Mouse (Mus musculus): ENCODE measurements around the gene Klk1b5. TPM values are rescaled to one million over a fixed set of nuclear protein-coding genes. Genes with fewer than 3 reads are reported as not detected.

Klk1b5 gene
- polyA plus RNA-seq, 1 experiment from 2014 or later, result not detected

- 0 out of 2 replicates have a peak, but pooled peaks cover 3% of the 10 kb centered on the region for H3K4me1 ChIP-seq (ENCODE audit: control insufficient read depth, insufficient read depth, low read length)
- 57% methylated on average over 5 of the region's 5 CpGs for WGBS
- ATAC-seq (ENCODE audit: insufficient number of reproducible peaks, insufficient read depth, low FRiP score, low read depth), result no peak
- no peak within 1 kb of the TSS for H3K4me3 ChIP-seq (ENCODE audit: low read depth, low read length)
- no peaks in the 10 kb centered on the region for H3K9me3 ChIP-seq (ENCODE audit: control insufficient read depth, low read depth, low read length)
- H3K27me3 ChIP-seq (ENCODE audit: control insufficient read depth, insufficient read depth, low read length), result 0 out of 2 replicates have a peak, but pooled peaks cover 4% of the 10 kb centered on the region
- no peaks in the 10 kb centered on the region for H3K36me3 ChIP-seq (ENCODE audit: control insufficient read depth, insufficient read depth, low read length)
- H3K27ac ChIP-seq (ENCODE audit: low read length), result no peak within 1 kb of the TSS
- no peak within 1 kb of the TSS for H3K9ac ChIP-seq (replicated peaks; ENCODE audit: low read depth, low read length)
- no peak within 1 kb of the TSS for H3K4me2 ChIP-seq (replicated peaks; ENCODE audit: low read depth, low read length)
Measured at GRCm38 (mm10) chr7:44261147-44261546, 45.4 kb downstream of the Klk1b5 start, which contains the start of gene Gm15517. Gene Gm15517 (plus strand): TSS chr7:44261447.

GRCm38 (mm10) chr7:44262791-44263643, 47.3 kb downstream of the Klk1b5 start:
- peak overlapping the region; percentile 37 for H3K4me2 ChIP-seq (replicated peaks; ENCODE audit: low read depth, low read length)
- 3% methylated on average over 34 of the region's 34 CpGs for WGBS
- no peak overlapping the region for H3K27ac ChIP-seq (ENCODE audit: low read length)
- ATAC-seq (ENCODE audit: insufficient number of reproducible peaks, insufficient read depth, low FRiP score, low read depth), result peak; percentile 70; the same call in 1 of the 2 replicates
- 0 out of 2 replicates have a peak overlapping the region, but pooled peaks have one; percentile 5 for H3K4me3 ChIP-seq (ENCODE audit: low read depth, low read length)
- 0 out of 2 replicates have a peak, but pooled peaks cover 4% of the 10 kb centered on the region for H3K27me3 ChIP-seq (ENCODE audit: control insufficient read depth, insufficient read depth, low read length)
- 0 out of 2 replicates have a peak, but pooled peaks cover 3% of the 10 kb centered on the region for H3K4me1 ChIP-seq (ENCODE audit: control insufficient read depth, insufficient read depth, low read length)
- H3K9me3 ChIP-seq (ENCODE audit: control insufficient read depth, low read depth, low read length), result no peaks in the 10 kb centered on the region
- no peak overlapping the region for H3K9ac ChIP-seq (replicated peaks; ENCODE audit: low read depth, low read length)
- H3K36me3 ChIP-seq (ENCODE audit: control insufficient read depth, insufficient read depth, low read length), result no peaks in the 10 kb centered on the region

- no peak overlapping the region for H3K4me3 ChIP-seq (ENCODE audit: low read depth, low read length)
- 0 out of 2 replicates have a peak, but pooled peaks cover 1% of the 10 kb centered on the region for H3K4me1 ChIP-seq (ENCODE audit: control insufficient read depth, insufficient read depth, low read length)
- H3K27ac ChIP-seq (ENCODE audit: low read length), result no peak overlapping the region
- 74% methylated on average over 11 of the region's 11 CpGs for WGBS
- no peak overlapping the region for H3K4me2 ChIP-seq (replicated peaks; ENCODE audit: low read depth, low read length)
- H3K9ac ChIP-seq (replicated peaks; ENCODE audit: low read depth, low read length), result no peak overlapping the region
- H3K36me3 ChIP-seq (ENCODE audit: control insufficient read depth, insufficient read depth, low read length), result no peaks in the 10 kb centered on the region
- H3K27me3 ChIP-seq (ENCODE audit: control insufficient read depth, insufficient read depth, low read length), result 0 out of 2 replicates have a peak, but pooled peaks cover 4% of the 10 kb centered on the region
- no peak for ATAC-seq (ENCODE audit: insufficient number of reproducible peaks, insufficient read depth, low FRiP score, low read depth)
- no peaks in the 10 kb centered on the region for H3K9me3 ChIP-seq (ENCODE audit: control insufficient read depth, low read depth, low read length)
Measured at GRCm38 (mm10) chr7:44268117-44268516, 52.4 kb downstream of the Klk1b5 start.

- H3K4me1 ChIP-seq (ENCODE audit: control insufficient read depth, insufficient read depth, low read length), result no peaks in the 10 kb centered on the region
- no peak overlapping the region for H3K27ac ChIP-seq (ENCODE audit: low read length)
- 82% methylated on average over 2 of the region's 2 CpGs for WGBS
- no peaks in the 10 kb centered on the region for H3K9me3 ChIP-seq (ENCODE audit: control insufficient read depth, low read depth, low read length)
- 0 out of 2 replicates have a peak, but pooled peaks cover 3% of the 10 kb centered on the region for H3K27me3 ChIP-seq (ENCODE audit: control insufficient read depth, insufficient read depth, low read length)
- no peak overlapping the region for H3K4me3 ChIP-seq (ENCODE audit: low read depth, low read length)
- no peak overlapping the region for H3K4me2 ChIP-seq (replicated peaks; ENCODE audit: low read depth, low read length)
- ATAC-seq (ENCODE audit: insufficient number of reproducible peaks, insufficient read depth, low FRiP score, low read depth), result no peak
- H3K9ac ChIP-seq (replicated peaks; ENCODE audit: low read depth, low read length), result no peak overlapping the region
- H3K36me3 ChIP-seq (ENCODE audit: control insufficient read depth, insufficient read depth, low read length), result no peaks in the 10 kb centered on the region
Measured at GRCm38 (mm10) chr7:44269397-44269796, 53.7 kb downstream of the Klk1b5 start.

Other genes with a start within 250 kb of the Klk1b5 start
- not detected in 2 replicates for gene Klk1b1, start 249.2 kb upstream of the Klk1b5 start, polyA plus RNA-seq (2014; fragmentation: Nextera tagmentation; extraction: Ambion mirVana)
- not detected in 2 replicates for gene Klk1b9, start 239.9 kb upstream of the Klk1b5 start, polyA plus RNA-seq (2014; fragmentation: Nextera tagmentation; extraction: Ambion mirVana)
- not detected in 2 replicates for gene Klk1b11, start 220.1 kb upstream of the Klk1b5 start, polyA plus RNA-seq (2014; fragmentation: Nextera tagmentation; extraction: Ambion mirVana)
- gene Klk1b26, start 203.8 kb upstream of the Klk1b5 start, polyA plus RNA-seq (2014; fragmentation: Nextera tagmentation; extraction: Ambion mirVana), result not detected in 2 replicates
- gene Klk1b27, start 163.7 kb upstream of the Klk1b5 start, polyA plus RNA-seq (2014; fragmentation: Nextera tagmentation; extraction: Ambion mirVana), result not detected in 2 replicates
- not detected in 2 replicates for gene Klk1b21, start 113.6 kb upstream of the Klk1b5 start, polyA plus RNA-seq (2014; fragmentation: Nextera tagmentation; extraction: Ambion mirVana)
- gene Klk1b22, start 103.3 kb upstream of the Klk1b5 start, polyA plus RNA-seq (2014; fragmentation: Nextera tagmentation; extraction: Ambion mirVana), result not detected in 2 replicates
- not detected in 2 replicates for gene Klk1b16, start 79.2 kb upstream of the Klk1b5 start, polyA plus RNA-seq (2014; fragmentation: Nextera tagmentation; extraction: Ambion mirVana)
- not detected in 2 replicates for gene Klk1b24, start 27.7 kb upstream of the Klk1b5 start, polyA plus RNA-seq (2014; fragmentation: Nextera tagmentation; extraction: Ambion mirVana)
- not detected in 2 replicates for gene Klk1b3, start 17.8 kb upstream of the Klk1b5 start, polyA plus RNA-seq (2014; fragmentation: Nextera tagmentation; extraction: Ambion mirVana)
- not detected in 2 replicates for gene Klk1b4, start 8.5 kb upstream of the Klk1b5 start, polyA plus RNA-seq (2014; fragmentation: Nextera tagmentation; extraction: Ambion mirVana)
- gene Klk1, start 9.4 kb downstream of the Klk1b5 start, polyA plus RNA-seq (2014; fragmentation: Nextera tagmentation; extraction: Ambion mirVana), result 0.71 and 2.0 TPM in 2 replicates
- gene Gm36864, start 20.2 kb downstream of the Klk1b5 start, polyA plus RNA-seq (2014; fragmentation: Nextera tagmentation; extraction: Ambion mirVana), result not detected in 2 replicates
- 1.5 and 1.6 TPM in 2 replicates for gene 1700028J19Rik, start 30.8 kb downstream of the Klk1b5 start, polyA plus RNA-seq (2014; fragmentation: Nextera tagmentation; extraction: Ambion mirVana)
- 123 and 143 TPM in 2 replicates for gene 2410002F23Rik, start 30.8 kb downstream of the Klk1b5 start, polyA plus RNA-seq (2014; fragmentation: Nextera tagmentation; extraction: Ambion mirVana)
- gene Acp4, start 41.4 kb downstream of the Klk1b5 start, polyA plus RNA-seq (2014; fragmentation: Nextera tagmentation; extraction: Ambion mirVana), result 0.15 TPM in 1 of 2 replicates, not detected in the other
- not detected in 2 replicates for gene Gm15517, start 45.5 kb downstream of the Klk1b5 start, polyA plus RNA-seq (2014; fragmentation: Nextera tagmentation; extraction: Ambion mirVana)
- 4.2 and 4.9 TPM in 2 replicates for gene Clec11a, start 91.0 kb downstream of the Klk1b5 start, polyA plus RNA-seq (2014; fragmentation: Nextera tagmentation; extraction: Ambion mirVana)
- 4.2 and 4.5 TPM in 2 replicates for gene Shank1, start 94.3 kb downstream of the Klk1b5 start, polyA plus RNA-seq (2014; fragmentation: Nextera tagmentation; extraction: Ambion mirVana)
- 1.6 and 2.0 TPM in 2 replicates for gene Syt3, start 168.2 kb downstream of the Klk1b5 start, polyA plus RNA-seq (2014; fragmentation: Nextera tagmentation; extraction: Ambion mirVana)
- 1.2 and 1.3 TPM in 2 replicates for gene 1700008O03Rik, start 169.9 kb downstream of the Klk1b5 start, polyA plus RNA-seq (2014; fragmentation: Nextera tagmentation; extraction: Ambion mirVana)
- 1.2 and 2.1 TPM in 2 replicates for gene Lrrc4b, start 213.1 kb downstream of the Klk1b5 start, polyA plus RNA-seq (2014; fragmentation: Nextera tagmentation; extraction: Ambion mirVana)
- 0.52 and 1.1 TPM in 2 replicates for gene Aspdh, start 249.4 kb downstream of the Klk1b5 start, polyA plus RNA-seq (2014; fragmentation: Nextera tagmentation; extraction: Ambion mirVana)

Measured in stomach, embryonic 14.5 days (tissue).